ENCODE assay signal across 8 mouse cellular contexts in the genomic region with DNA sequence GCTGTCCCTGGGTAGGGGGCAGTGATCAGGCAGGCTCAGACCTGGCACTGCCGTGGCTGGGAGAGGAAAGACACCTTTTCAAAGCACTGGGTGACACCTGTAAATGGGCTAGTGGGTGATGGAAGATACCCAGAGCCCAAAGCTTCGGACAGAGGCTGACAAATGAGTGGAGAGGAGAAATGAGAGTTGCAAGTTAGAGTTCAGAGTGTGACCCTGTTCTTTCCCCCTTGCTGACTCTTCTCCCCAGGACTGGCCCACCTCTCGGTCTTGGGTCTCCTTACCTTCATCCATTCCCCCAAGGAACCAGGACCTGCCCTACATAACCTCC. TPM values are rescaled to one million over a fixed set of nuclear protein-coding genes. Genes with fewer than 3 reads are reported as not detected.
DNase-seq lines count a peak whose midpoint lies in the region; ATAC-seq and TF ChIP-seq lines count a peak whose summit lies in the region.

No protein-coding gene starts in this region.

- H3K4me3 ChIP-seq in kidney, adult 2 months (ENCODE audit: insufficient read depth, low read depth, low read length), result peak overlapping the region; percentile 77
- peak overlapping the region; percentile 70 for H3K4me3 ChIP-seq in bone marrow, adult 2 months (replicated peaks; ENCODE audit: control insufficient read depth, low read depth, low read length)
- H3K4me3 ChIP-seq in hindbrain, embryonic 12.5 days, result peak overlapping the region; percentile 49
- peak overlapping the region; percentile 69 for H3K4me3 ChIP-seq in midbrain, embryonic 12.5 days

- no peak for TF ChIP-seq CTCF in kidney, adult 2 months (conservative IDR thresholded peaks at IDR 0.05; ENCODE audit: insufficient read depth, insufficient read length, low read depth, low read length)
- no peak for TF ChIP-seq CTCF in bone marrow, adult 2 months (IDR thresholded peaks at IDR 0.05; ENCODE audit: control insufficient read depth, insufficient read depth, low read length)

- no peaks in the 10 kb centered on the region for H3K9me3 ChIP-seq in hindbrain, embryonic 12.5 days (replicated peaks)
- H3K9me3 ChIP-seq in midbrain, embryonic 12.5 days, result no peaks in the 10 kb centered on the region

- H3K4me2 ChIP-seq in hindbrain, embryonic 12.5 days (replicated peaks), result peak overlapping the region; percentile 82
- peak overlapping the region; percentile 98 for H3K4me2 ChIP-seq in midbrain, embryonic 12.5 days (replicated peaks)

- no peaks in the 10 kb centered on the region for H3K27me3 ChIP-seq in kidney, adult 2 months (replicated peaks; ENCODE audit: control insufficient read depth, insufficient read depth, low read length)
- no peaks in the 10 kb centered on the region for H3K27me3 ChIP-seq in hindbrain, embryonic 12.5 days
- no peaks in the 10 kb centered on the region for H3K27me3 ChIP-seq in midbrain, embryonic 12.5 days

- no peak for TF ChIP-seq POLR2A in kidney, adult 2 months (IDR thresholded peaks at IDR 0.05; ENCODE audit: low read depth, low read length)
- TF ChIP-seq POLR2A in bone marrow, adult 2 months (IDR thresholded peaks at IDR 0.05; ENCODE audit: borderline replicate concordance, control insufficient read depth, low read depth, low read length), result no peak

- WGBS in kidney, adult 2 months, result 5% methylated on average over 3 of the region's 3 CpGs
- WGBS in bone marrow, adult 2 months, result 13% methylated on average over 3 of the region's 3 CpGs
- WGBS in hindbrain, embryonic 12.5 days, result 0% methylated on average over 3 of the region's 3 CpGs
- WGBS in midbrain, embryonic 12.5 days, result 0% methylated on average over 3 of the region's 3 CpGs

- peak overlapping the region; percentile 63 for H3K9ac ChIP-seq in hindbrain, embryonic 12.5 days
- H3K9ac ChIP-seq in midbrain, embryonic 12.5 days (replicated peaks), result peak overlapping the region; percentile 76

- no peak for DNase-seq in kidney, adult 2 months
- DNase-seq in kidney, postnatal 4 days, result no peak
- DNase-seq in embryo, embryonic 11 days, result no peak
- no peak for DNase-seq in cerebellum, adult 11 months
- DNase-seq in kidney, adult 11 months, result no peak

- peak overlapping the region; percentile 69 for H3K27ac ChIP-seq in kidney, adult 2 months (ENCODE audit: insufficient read depth, low read depth, low read length)
- peak overlapping the region; percentile 81 for H3K27ac ChIP-seq in bone marrow, adult 2 months (ENCODE audit: control insufficient read depth, insufficient read depth, low read depth, low read length, poor library complexity)
- H3K27ac ChIP-seq in hindbrain, embryonic 12.5 days, result peak overlapping the region; percentile 98
- peak overlapping the region; percentile 97 for H3K27ac ChIP-seq in midbrain, embryonic 12.5 days (replicated peaks)

- H3K36me3 ChIP-seq in kidney, adult 2 months (ENCODE audit: control insufficient read depth, insufficient read depth, low read length), result no peaks in the 10 kb centered on the region
- peaks cover 21% of the 10 kb centered on the region for H3K36me3 ChIP-seq in hindbrain, embryonic 12.5 days
- peaks cover 27% of the 10 kb centered on the region for H3K36me3 ChIP-seq in midbrain, embryonic 12.5 days

- peaks cover 6% of the 10 kb centered on the region; the same call in 1 of the 2 replicates for H3K4me1 ChIP-seq in kidney, adult 2 months (ENCODE audit: control insufficient read depth, insufficient read depth, low read length)
- peaks cover 1% of the 10 kb centered on the region; the same call in 1 of the 2 replicates for H3K4me1 ChIP-seq in bone marrow, adult 2 months (ENCODE audit: control insufficient read depth, insufficient read depth, low read length)
- peaks cover 46% of the 10 kb centered on the region for H3K4me1 ChIP-seq in hindbrain, embryonic 12.5 days
- peaks cover 55% of the 10 kb centered on the region for H3K4me1 ChIP-seq in midbrain, embryonic 12.5 days

- ATAC-seq in hindbrain, embryonic 12.5 days (ENCODE audit: low FRiP score), result peak; percentile 12; the same call in 1 of the 2 replicates
- peak; percentile 3; the same call in 1 of the 2 replicates for ATAC-seq in midbrain, embryonic 12.5 days (ENCODE audit: low FRiP score, low read depth)

RNA-seq across cellular contexts. Expression of gene Cuta, which starts 0.6 kb away (rescaled TPM):
- polyA plus RNA-seq in kidney, adult 2 months (2012; rRNA removed), result 145 and 183 TPM in 2 replicates
- polyA plus RNA-seq in bone marrow, adult 2 months (2011; ENCODE audit: insufficient read depth, insufficient read length, low replicate concordance, missing spikeins), result 77.1 and 99.0 TPM in 2 replicates
- 131 and 149 TPM in 2 replicates for polyA plus RNA-seq in hindbrain, embryonic 12.5 days (2016; fragmentation: Nextera tagmentation; extraction: Ambion mirVana)
- polyA plus RNA-seq in midbrain, embryonic 12.5 days (2016; fragmentation: Nextera tagmentation; extraction: Ambion mirVana), result 156 and 159 TPM in 2 replicates

RNA-seq across cellular contexts. Expression of gene Syngap1, which starts 1.1 kb away (rescaled TPM):
- polyA plus RNA-seq in kidney, adult 2 months (2012; rRNA removed), result 14.8 and 16.8 TPM in 2 replicates
- polyA plus RNA-seq in bone marrow, adult 2 months (2011; ENCODE audit: insufficient read depth, insufficient read length, low replicate concordance, missing spikeins), result 9.5 and 24.1 TPM in 2 replicates
- 4.2 and 4.4 TPM in 2 replicates for polyA plus RNA-seq in hindbrain, embryonic 12.5 days (2016; fragmentation: Nextera tagmentation; extraction: Ambion mirVana)
- polyA plus RNA-seq in midbrain, embryonic 12.5 days (2016; fragmentation: Nextera tagmentation; extraction: Ambion mirVana), result 3.3 and 3.6 TPM in 2 replicates

RNA-seq across cellular contexts. Expression of gene Phf1, which starts 7.1 kb away (rescaled TPM):
- 41.2 and 52.0 TPM in 2 replicates for polyA plus RNA-seq in kidney, adult 2 months (2012; rRNA removed)
- polyA plus RNA-seq in bone marrow, adult 2 months (2011; ENCODE audit: insufficient read depth, insufficient read length, low replicate concordance, missing spikeins), result 43.0 and 63.9 TPM in 2 replicates
- 14.6 and 15.7 TPM in 2 replicates for polyA plus RNA-seq in hindbrain, embryonic 12.5 days (2016; fragmentation: Nextera tagmentation; extraction: Ambion mirVana)
- polyA plus RNA-seq in midbrain, embryonic 12.5 days (2016; fragmentation: Nextera tagmentation; extraction: Ambion mirVana), result 11.6 and 11.9 TPM in 2 replicates

RNA-seq across cellular contexts. Expression of gene Kifc5b, which starts 23.0 kb away (rescaled TPM):
- 1.3 and 1.5 TPM in 2 replicates for polyA plus RNA-seq in kidney, adult 2 months (2012; rRNA removed)
- 30.8 and 50.8 TPM in 2 replicates for polyA plus RNA-seq in bone marrow, adult 2 months (2011; ENCODE audit: insufficient read depth, insufficient read length, low replicate concordance, missing spikeins)
- 5.4 and 5.5 TPM in 2 replicates for polyA plus RNA-seq in hindbrain, embryonic 12.5 days (2016; fragmentation: Nextera tagmentation; extraction: Ambion mirVana)
- polyA plus RNA-seq in midbrain, embryonic 12.5 days (2016; fragmentation: Nextera tagmentation; extraction: Ambion mirVana), result 6.3 and 9.1 TPM in 2 replicates

RNA-seq across cellular contexts. Expression of gene Zbtb9, which starts 33.0 kb away (rescaled TPM):
- 6.5 and 10.0 TPM in 2 replicates for polyA plus RNA-seq in kidney, adult 2 months (2012; rRNA removed)
- 6.7 and 10.2 TPM in 2 replicates for polyA plus RNA-seq in bone marrow, adult 2 months (2011; ENCODE audit: insufficient read depth, insufficient read length, low replicate concordance, missing spikeins)
- polyA plus RNA-seq in hindbrain, embryonic 12.5 days (2016; fragmentation: Nextera tagmentation; extraction: Ambion mirVana), result 19.4 and 19.7 TPM in 2 replicates
- polyA plus RNA-seq in midbrain, embryonic 12.5 days (2016; fragmentation: Nextera tagmentation; extraction: Ambion mirVana), result 18.5 and 19.9 TPM in 2 replicates
